Mouse (Mus musculus): ENCODE data around the gene Zfhx3.

DNA sequence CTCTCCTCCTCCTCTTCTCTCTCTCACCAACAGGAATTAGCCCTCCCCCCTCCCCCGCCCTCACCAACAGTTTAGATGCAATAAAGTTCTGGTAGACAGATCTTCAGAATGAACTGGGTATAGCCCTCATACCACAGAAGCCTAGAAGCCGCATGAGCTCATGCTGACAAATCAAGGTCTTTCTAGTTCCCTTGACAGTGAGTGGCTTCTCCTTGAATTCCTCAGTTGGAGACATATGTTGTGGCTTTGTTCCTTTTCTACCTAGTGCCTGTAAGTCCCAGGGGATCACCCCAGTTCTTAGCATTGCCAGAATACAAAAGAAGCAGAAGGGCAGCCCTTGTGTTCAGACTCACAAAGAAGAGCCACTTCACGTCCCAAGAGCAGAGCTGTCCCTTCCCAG, 854.4 kb downstream of the Zfhx3 start:
- TF ChIP-seq POLR2A (IDR thresholded peaks at IDR 0.05; ENCODE audit: extremely low read depth, insufficient read depth, low read length), result no peak
- no peak for TF ChIP-seq CTCF (IDR thresholded peaks at IDR 0.05; ENCODE audit: low read depth, low read length)
